Mouse (Mus musculus) inflammation-experienced regulatory T-cells, adult 6 months (primary cell): Measurements from ENCODE around the gene Kat6b. TPM values are rescaled to one million over a fixed set of nuclear protein-coding genes. Genes with fewer than 3 reads are reported as not detected.
"Not testable (repeated sequence)": the region's sequence is repeated elsewhere in the genome, so short reads cannot be mapped to it uniquely, and the experiment has no call there.

Experiments
- ATAC-seq: one replicate; pipeline ENCODE4 v1.8.0; 2017
- polyA plus RNA-seq, 3 experiments: library from polyadenylated mRNA; unstranded; fragments of 100-300 nt; shearing (Covaris generic); gene quantifications; one replicate each; pipeline ENCODE4 v1.2.1; 2017

The Kat6b gene
- polyA plus RNA-seq, result 10 to 100 TPM in 2 of 3 experiments, 1 to 10 TPM in 1; 9.0 to 23.5 (median 20.5) TPM

- ATAC-seq, result no peak
Measured at GRCm38 (mm10) chr14:21481231-21481630, at the start of gene Kat6b. TSS of gene Kat6b (plus strand) at chr14:21481434.

- ATAC-seq, result no peak
Measured at GRCm38 (mm10) chr14:21433415-21433814, 47.8 kb upstream of the Kat6b start.

- ATAC-seq, result no peak
Measured at GRCm38 (mm10) chr14:21433995-21434394, 47.2 kb upstream of the Kat6b start.

- no peak for ATAC-seq
Measured at GRCm38 (mm10) chr14:21434686-21435085, 46.5 kb upstream of the Kat6b start.

GRCm38 (mm10) chr14:21439785-21440184 is 41.4 kb upstream of the Kat6b start:
- ATAC-seq, result no peak

- no peak for ATAC-seq
Measured at GRCm38 (mm10) chr14:21440526-21440925, 40.7 kb upstream of the Kat6b start.

- no peak for ATAC-seq
Measured at GRCm38 (mm10) chr14:21441772-21442533, 39.3 kb upstream of the Kat6b start.

GRCm38 (mm10) chr14:21452581-21452980 is 28.7 kb upstream of the Kat6b start:
- no peak for ATAC-seq

- no peak for ATAC-seq
Measured at GRCm38 (mm10) chr14:21453896-21454295, 27.3 kb upstream of the Kat6b start.

GRCm38 (mm10) chr14:21455654-21456350 is 25.4 kb upstream of the Kat6b start:
- no peak for ATAC-seq

GRCm38 (mm10) chr14:21456526-21456925 is 24.7 kb upstream of the Kat6b start:
- no peak for ATAC-seq

- no peak for ATAC-seq
Measured at GRCm38 (mm10) chr14:21457876-21458275, 23.4 kb upstream of the Kat6b start.

- no peak for ATAC-seq
Measured at GRCm38 (mm10) chr14:21458696-21459095, 22.5 kb upstream of the Kat6b start.

GRCm38 (mm10) chr14:21459163-21459562 is 22.1 kb upstream of the Kat6b start:
- ATAC-seq, result no peak

- no peak for ATAC-seq
Measured at GRCm38 (mm10) chr14:21462398-21462797, 18.8 kb upstream of the Kat6b start.

- ATAC-seq, result no peak
Measured at GRCm38 (mm10) chr14:21463117-21463712, 18.0 kb upstream of the Kat6b start.

GRCm38 (mm10) chr14:21470386-21470785 is 10.8 kb upstream of the Kat6b start:
- no peak for ATAC-seq

- ATAC-seq, result no peak
Measured at GRCm38 (mm10) chr14:21471975-21472374, 9.3 kb upstream of the Kat6b start.

- not testable (repeated sequence) for ATAC-seq
Measured at GRCm38 (mm10) chr14:21474593-21475132, 6.6 kb upstream of the Kat6b start.

- ATAC-seq, result no peak
Measured at GRCm38 (mm10) chr14:21477181-21477580, 4.1 kb upstream of the Kat6b start.

- no peak for ATAC-seq
Measured at GRCm38 (mm10) chr14:21479566-21479965, 1.7 kb upstream of the Kat6b start.

- no peak for ATAC-seq
Measured at GRCm38 (mm10) chr14:21480191-21480590, 1.0 kb upstream of the Kat6b start.

- no peak for ATAC-seq
Measured at GRCm38 (mm10) chr14:21484199-21484598, 3.0 kb downstream of the Kat6b start.
